Comparison of ENCODE assay signal across 19 mouse cellular contexts in the genomic region with DNA sequence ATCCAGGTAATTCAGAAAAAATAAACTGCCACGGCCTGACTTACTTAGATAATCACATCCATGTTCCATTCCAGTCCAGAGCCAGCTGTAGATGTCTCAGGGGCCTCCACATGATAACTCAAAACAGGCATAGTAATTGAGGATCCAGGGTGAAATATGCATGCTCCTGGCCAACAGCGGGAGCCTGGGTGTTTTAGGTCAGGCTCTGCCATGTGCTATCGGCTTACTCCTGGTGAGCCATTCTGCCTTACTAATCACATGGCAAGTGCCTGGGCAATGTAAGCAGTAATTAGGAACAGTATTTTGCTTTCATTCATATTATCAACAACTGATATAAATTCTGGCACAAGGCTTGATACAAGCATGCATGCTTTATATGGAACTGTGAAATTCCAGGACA. TPM values are rescaled to one million over a fixed set of nuclear protein-coding genes. Genes with fewer than 3 reads are reported as not detected.
DNase-seq lines count a peak whose midpoint lies in the region; ATAC-seq and TF ChIP-seq lines count a peak whose summit lies in the region.
"Had no signal": no experiment of that assay in that cellular context is flagged by ENCODE, and none has a peak within 500 bp of the region (broad histone marks: within the 10 kb centered on the region; RNA-seq: fewer than 3 reads in every experiment).

No protein-coding gene starts in this region.

- no peaks in the 10 kb centered on the region for H3K27me3 ChIP-seq in heart, adult 2 months (ENCODE audit: control insufficient read depth, insufficient read depth, low read length)
- no peaks in the 10 kb centered on the region for H3K27me3 ChIP-seq in heart, postnatal 0 days (ENCODE audit: control insufficient read depth, insufficient read depth, low read length)
- no peaks in the 10 kb centered on the region for H3K27me3 ChIP-seq in stomach, postnatal 0 days (ENCODE audit: control insufficient read depth, insufficient read depth, low read length)
- H3K27me3 ChIP-seq: forebrain, embryonic 15.5 days; liver, embryonic 12.5 days; neural tube, embryonic 12.5 days had no signal

- TF ChIP-seq EP300 in heart, adult 2 months (IDR thresholded peaks at IDR 0.05; ENCODE audit: insufficient read depth, low read depth, low read length): no peak
- TF ChIP-seq EP300 in heart, postnatal 0 days (IDR thresholded peaks at IDR 0.05; ENCODE audit: low read depth): no peak; the same call in 1 of the 2 replicates
- TF ChIP-seq EP300 in stomach, postnatal 0 days (optimal IDR thresholded peaks at IDR 0.05): no peak

- peaks cover 2% of the 10 kb centered on the region for H3K4me1 ChIP-seq in heart, adult 2 months (ENCODE audit: control insufficient read depth, insufficient read depth, low read length)
- H3K4me1 ChIP-seq in heart, postnatal 0 days (ENCODE audit: control insufficient read depth, insufficient read depth): peaks cover 17% of the 10 kb centered on the region; the same call in 1 of the 2 replicates
- no peaks in the 10 kb centered on the region for H3K4me1 ChIP-seq in stomach, postnatal 0 days (replicated peaks; ENCODE audit: control insufficient read depth, insufficient read depth)
- H3K4me1 ChIP-seq: forebrain, embryonic 15.5 days; liver, embryonic 12.5 days had no signal

- peak; percentile 31 for DNase-seq in gastrocnemius, adult 2 months
- DNase-seq in gastrocnemius, postnatal 36 days: no peak
- peak; percentile 22 for DNase-seq in brain, embryonic 14.5 days (ENCODE audit: low read depth)
- DNase-seq in heart, adult 2 months: peak in 1 of 2 experiments; percentile 28
- peak; percentile 52 for DNase-seq in heart, postnatal 0 days (ENCODE audit: low spot score)
- no peak for DNase-seq in natural killer cell, adult 2 months (ENCODE audit: low spot score in 2 of 2)
- DNase-seq in spleen, postnatal 36 days (ENCODE audit: low spot score in 2 of 2): no peak
- DNase-seq in stomach, postnatal 0 days (ENCODE audit: low spot score): no peak
- DNase-seq: cerebellum, adult 8-10 months; gastrocnemius, postnatal 10 days; kidney, adult 18-20 months; spleen, adult 18-20 months had no signal

- 51% methylated on average over 3 of the region's 3 CpGs for WGBS in heart, adult 2 months
- WGBS in heart, postnatal 0 days: 16% methylated on average over 3 of the region's 3 CpGs
- 72% methylated on average over 3 of the region's 3 CpGs for WGBS in stomach, postnatal 0 days

- H3K9ac ChIP-seq in heart, adult 2 months (ENCODE audit: low read depth, low read length): no peak overlapping the region
- H3K9ac ChIP-seq in heart, postnatal 0 days (replicated peaks; ENCODE audit: low read depth, low read length): no peak overlapping the region
- H3K9ac ChIP-seq in stomach, postnatal 0 days (ENCODE audit: low read length): no peak overlapping the region
- H3K9ac ChIP-seq: forebrain, embryonic 15.5 days; liver, embryonic 12.5 days; neural tube, embryonic 12.5 days had no signal

- ATAC-seq in heart, postnatal 0 days (ENCODE audit: insufficient read depth, low read depth): peak; percentile 85
- ATAC-seq in stomach, postnatal 0 days (ENCODE audit: low FRiP score, low TSS enrichment): no peak
- ATAC-seq: forebrain, embryonic 15.5 days; hindbrain, embryonic 16.5 days; liver, embryonic 12.5 days; lung, postnatal 0 days had no signal

- no peak for TF ChIP-seq CTCF in gastrocnemius, adult 2 months (IDR thresholded peaks at IDR 0.05)
- no peak for TF ChIP-seq CTCF in brain, embryonic 14.5 days (IDR thresholded peaks at IDR 0.05; ENCODE audit: borderline replicate concordance, extremely low read depth, insufficient read depth, insufficient read length)
- no peak for TF ChIP-seq CTCF in heart, adult 2 months (IDR thresholded peaks at IDR 0.05)
- TF ChIP-seq CTCF in heart, postnatal 0 days (IDR thresholded peaks at IDR 0.05; ENCODE audit: low read depth): no peak
- no peak for TF ChIP-seq CTCF in stomach, postnatal 0 days (IDR thresholded peaks at IDR 0.05; ENCODE audit: low read depth)

- H3K36me3 ChIP-seq in heart, adult 2 months (ENCODE audit: control insufficient read depth, insufficient read depth, low read length): peaks cover 2% of the 10 kb centered on the region; the same call in 1 of the 2 replicates
- no peaks in the 10 kb centered on the region for H3K36me3 ChIP-seq in heart, postnatal 0 days (replicated peaks; ENCODE audit: control insufficient read depth, insufficient read depth, low read length)
- H3K36me3 ChIP-seq in stomach, postnatal 0 days (ENCODE audit: control insufficient read depth, insufficient read depth, low read length): no peaks in the 10 kb centered on the region
- H3K36me3 ChIP-seq: forebrain, embryonic 15.5 days; liver, embryonic 12.5 days; midbrain, embryonic 10.5 days; neural tube, embryonic 12.5 days had no signal

- H3K4me3 ChIP-seq in gastrocnemius, adult 2 months: no peak overlapping the region
- H3K4me3 ChIP-seq in heart, adult 2 months: no peak overlapping the region
- no peak overlapping the region for H3K4me3 ChIP-seq in heart, postnatal 0 days (ENCODE audit: low read depth, low read length)
- H3K4me3 ChIP-seq in stomach, postnatal 0 days (ENCODE audit: low read depth, low read length): no peak overlapping the region
- H3K4me3 ChIP-seq: forebrain, embryonic 15.5 days; left cerebral cortex, adult 2 months; liver, embryonic 12.5 days; midbrain, embryonic 10.5 days; neural tube, embryonic 12.5 days had no signal

- H3K27ac ChIP-seq in gastrocnemius, adult 2 months: 0 out of 2 replicates have a peak overlapping the region, but pooled peaks have one; percentile 24
- H3K27ac ChIP-seq in heart, adult 2 months: peak overlapping the region; percentile 2; the same call in 1 of the 2 replicates
- peak overlapping the region; percentile 54 for H3K27ac ChIP-seq in heart, postnatal 0 days (ENCODE audit: low read depth)
- H3K27ac ChIP-seq in stomach, postnatal 0 days (replicated peaks): no peak overlapping the region
- H3K27ac ChIP-seq: forebrain, embryonic 15.5 days; left cerebral cortex, adult 2 months; liver, embryonic 12.5 days; midbrain, embryonic 10.5 days; neural tube, embryonic 12.5 days had no signal

- TF ChIP-seq POLR2A in brain, embryonic 14.5 days (IDR thresholded peaks at IDR 0.05; ENCODE audit: borderline replicate concordance, extremely low read depth, insufficient read depth, insufficient read length, poor library complexity, severe bottlenecking): no peak
- no peak for TF ChIP-seq POLR2A in heart, adult 2 months (IDR thresholded peaks at IDR 0.05; ENCODE audit: insufficient read depth, low read depth, low read length)

- no peak overlapping the region for H3K4me2 ChIP-seq in heart, postnatal 0 days (ENCODE audit: low read depth, low read length)
- no peak overlapping the region for H3K4me2 ChIP-seq in stomach, postnatal 0 days (replicated peaks; ENCODE audit: low read depth)
- H3K4me2 ChIP-seq: forebrain, embryonic 15.5 days; liver, embryonic 12.5 days; neural tube, embryonic 12.5 days had no signal

- no peaks in the 10 kb centered on the region for H3K9me3 ChIP-seq in heart, postnatal 0 days (replicated peaks; ENCODE audit: control insufficient read depth, low read length)
- H3K9me3 ChIP-seq in stomach, postnatal 0 days (ENCODE audit: control insufficient read depth, low read length): no peaks in the 10 kb centered on the region
- H3K9me3 ChIP-seq: forebrain, embryonic 15.5 days; liver, embryonic 12.5 days; midbrain, embryonic 10.5 days; neural tube, embryonic 12.5 days had no signal

- no peaks in the 10 kb centered on the region for H3K79me2 ChIP-seq in heart, adult 2 months (replicated peaks; ENCODE audit: control insufficient read depth, insufficient read depth, low read length)

- intact Hi-C loops in gastrocnemius, adult 2 months (cut with DNase I): no loop called here
- intact Hi-C loops in gastrocnemius, postnatal 36 days (cut with DNase I): no loop called here
- intact Hi-C loops in heart, adult 2 months (cut with DNase I): no loop called here

RNA-seq across cellular contexts. Expression of gene Fzd4, which starts 57.2 kb away (rescaled TPM):
- total RNA-seq in gastrocnemius, adult 2 months (2021): 10 to 100 TPM; 30.6 to 32.4 TPM
- 10 to 100 TPM; 15.1 to 38.5 TPM for total RNA-seq in gastrocnemius, postnatal 36 days (2021)
- 2.4 and 3.1 TPM in 2 replicates for polyA plus RNA-seq in brain, embryonic 14.5 days (2012; rRNA removed)
- total RNA-seq in heart, adult 2 months (2021): 10 to 100 TPM; 33.7 to 36.2 TPM
- polyA plus RNA-seq in heart, adult 2 months (2012; rRNA removed): 15.2 and 26.1 TPM in 2 replicates
- 16.0 and 18.0 TPM in 2 replicates for total RNA-seq in heart, postnatal 0 days (2014; rRNA removed; ENCODE audit: low replicate concordance)
- 9.3 and 9.6 TPM in 2 replicates for polyA plus RNA-seq in heart, postnatal 0 days (2015; fragmentation: Nextera tagmentation; extraction: Ambion mirVana)
- 7.5 and 8.1 TPM in 2 replicates for polyA plus RNA-seq in stomach, postnatal 0 days (2015; fragmentation: Nextera tagmentation; extraction: Ambion mirVana)

RNA-seq across cellular contexts. Expression of gene Tmem135, which starts 57.3 kb away (rescaled TPM):
- total RNA-seq in gastrocnemius, adult 2 months (2021): 10 to 100 TPM; 13.2 to 19.6 TPM
- 10 to 100 TPM; 15.5 to 18.3 TPM for total RNA-seq in gastrocnemius, postnatal 36 days (2021)
- 12.8 and 17.4 TPM in 2 replicates for polyA plus RNA-seq in brain, embryonic 14.5 days (2012; rRNA removed)
- total RNA-seq in heart, adult 2 months (2021): 10 to 100 TPM; 43.2 to 45.1 TPM
- polyA plus RNA-seq in heart, adult 2 months (2012; rRNA removed): 18.8 and 27.2 TPM in 2 replicates
- 20.6 and 70.6 TPM in 2 replicates for total RNA-seq in heart, postnatal 0 days (2014; rRNA removed; ENCODE audit: low replicate concordance)
- polyA plus RNA-seq in heart, postnatal 0 days (2015; fragmentation: Nextera tagmentation; extraction: Ambion mirVana): 30.9 and 31.6 TPM in 2 replicates
- polyA plus RNA-seq in stomach, postnatal 0 days (2015; fragmentation: Nextera tagmentation; extraction: Ambion mirVana): 21.0 and 21.2 TPM in 2 replicates

Comparison
In these comparisons a context has a peak if more than half of its experiments do, and no peak if none do; other contexts are left out.
1. DNase-seq: peak in gastrocnemius, adult 2 months (single experiment), brain, embryonic 14.5 days (single experiment) and heart, postnatal 0 days (single experiment); none in gastrocnemius, postnatal 36 days (0 of 2), natural killer cell, adult 2 months (0 of 2), spleen, postnatal 36 days (0 of 2) and stomach, postnatal 0 days (single experiment).